Mouse (Mus musculus) G1E (cell line): Measurements from ENCODE around the gene Cstad. TPM values are rescaled to one million over a fixed set of nuclear protein-coding genes. Genes with fewer than 3 reads are reported as not detected.

Source experiments
- ATAC-seq: 2 replicates; pipeline ENCODE4 v1.8.0; 2016; ENCODE audit warnings: mild to moderate bottlenecking; ENCODE audit not compliant: insufficient number of reproducible peaks, poor library complexity, low FRiP score, severe bottlenecking; ENCODE audit errors: extremely low read depth
- DNase-seq: peaks from one replicate; pipeline ENCODE4 v3.0.0; 2012; ENCODE audit warnings: low spot score
- H3K27me3 ChIP-seq: 2 replicates; pipeline ENCODE4 v1.6.1; 2012; ENCODE audit warnings: mild to moderate bottlenecking, low read length, inconsistent platforms; ENCODE audit not compliant: insufficient read depth
- H3K36me3 ChIP-seq: replicated peaks from 2 replicates; pipeline ENCODE3; 2012; ENCODE audit warnings: mild to moderate bottlenecking, inconsistent platforms
- H3K4me1 ChIP-seq: 2 replicates; pipeline ENCODE4 v1.6.1; 2012; ENCODE audit warnings: low read depth, low read length, inconsistent platforms, mixed read lengths; ENCODE audit not compliant: insufficient read depth
- H3K4me3 ChIP-seq: 2 replicates; pipeline ENCODE4 v1.5.1; 2012; ENCODE audit warnings: low read depth, mild to moderate bottlenecking, inconsistent platforms, low read length, moderate library complexity, mixed read lengths
- H3K9me3 ChIP-seq: replicated peaks from 2 replicates; pipeline ENCODE4 v1.6.1; 2012; ENCODE audit warnings: inconsistent platforms
- CTCF ChIP-seq: IDR thresholded peaks from 2 replicates; pipeline ENCODE4 v1.5.1; 2012; ENCODE audit warnings: low read depth, low read length, inconsistent platforms, mixed read lengths
- GATA1 ChIP-seq: IDR thresholded peaks from 2 replicates; pipeline ENCODE4 v1.6.1; 2012; ENCODE audit warnings: borderline replicate concordance, low read length, inconsistent platforms, mixed read lengths
- GATA2 ChIP-seq: IDR thresholded peaks from 2 replicates; pipeline ENCODE4 v1.6.1; 2012; ENCODE audit warnings: low read depth, low read length, inconsistent platforms, borderline replicate concordance
- POLR2AphosphoS5 ChIP-seq: IDR thresholded peaks from 2 replicates; pipeline ENCODE4 v1.6.1; 2012; ENCODE audit warnings: low read depth, low read length, inconsistent platforms; ENCODE audit not compliant: insufficient replicate concordance
- TAL1 ChIP-seq: conservative IDR thresholded peaks from 2 replicates; pipeline ENCODE4 v1.6.1; 2012; ENCODE audit warnings: low read depth, low read length, inconsistent platforms, mixed read lengths
- polyA plus RNA-seq: library from polyadenylated mRNA; stranded (reverse); fragments of >175 nt; gene quantifications from 2 replicates; pipeline ENCODE4 v1.2.3, GENCODE M21; 2012
- total RNA-seq, 2 experiments: library from RNA; stranded (forward) in 1 of 2; stranded (reverse) in 1 of 2; fragments of 200-1000 nt in 1 of 2; fragments of >200 nt in 1 of 2; fragmentation: Nextera tagmentation in 1 of 2; gene quantifications; 2 replicates each; pipeline ENCODE4 v1.2.3; 2014 to 2017

Gene Cstad
- total and polyA plus RNA-seq, 3 experiments: 1.6 TPM; not detected in 2

- Histone ChIP-seq H3K9me3 (no peaks in the 10 kb centered on the region), H3K4me3 (no peak overlapping the region), H3K4me1 (peaks cover 8% of the 10 kb centered on the region), H3K27me3 (peaks cover 51% of the 10 kb centered on the region), H3K36me3 (no peaks in the 10 kb centered on the region)
- ATAC-seq (no peak), DNase-seq (no peak)
- TF ChIP-seq CTCF: no peak
- TF ChIP-seq GATA2: no peak
- TF ChIP-seq GATA1: no peak
- TF ChIP-seq TAL1: no peak
These were observed 58.2 kb downstream of the Cstad start for GRCm38 (mm10) chr2:30653046-30653445.

GRCm38 (mm10) chr2:30654158-30654557, 59.3 kb downstream of the Cstad start:
- DNase-seq (no peak), ATAC-seq (no peak)
- H3K27me3 ChIP-seq: peaks cover 50% of the 10 kb centered on the region
- peaks cover 17% of the 10 kb centered on the region for H3K4me1 ChIP-seq
- no peak overlapping the region for H3K4me3 ChIP-seq
- H3K36me3 ChIP-seq: no peaks in the 10 kb centered on the region
- TF ChIP-seq POLR2AphosphoS5 (no peak), GATA1 (no peak), CTCF (no peak), TAL1 (no peak), GATA2 (no peak)
- H3K9me3 ChIP-seq: no peaks in the 10 kb centered on the region

GRCm38 (mm10) chr2:30654582-30654981, 59.7 kb downstream of the Cstad start:
- no peak for TF ChIP-seq GATA1
- Histone ChIP-seq H3K4me3 (no peak overlapping the region), H3K4me1 (peaks cover 21% of the 10 kb centered on the region), H3K27me3 (peaks cover 50% of the 10 kb centered on the region), H3K9me3 (no peaks in the 10 kb centered on the region), H3K36me3 (no peaks in the 10 kb centered on the region)
- no peak for ATAC-seq
- DNase-seq: no peak

- Histone ChIP-seq H3K27me3 (peaks cover 50% of the 10 kb centered on the region), H3K4me1 (peaks cover 31% of the 10 kb centered on the region), H3K9me3 (no peaks in the 10 kb centered on the region), H3K4me3 (no peak overlapping the region; the same call in 1 of the 2 replicates), H3K36me3 (no peaks in the 10 kb centered on the region)
- ATAC-seq (no peak), DNase-seq (no peak)
- TF ChIP-seq GATA1 (no peak), POLR2AphosphoS5 (no peak), GATA2 (no peak), TAL1 (no peak), CTCF (no peak)
These were observed 60.9 kb downstream of the Cstad start for GRCm38 (mm10) chr2:30655746-30656145.

GRCm38 (mm10) chr2:30656711-30657555, 62.1 kb downstream of the Cstad start:
- Histone ChIP-seq H3K9me3 (no peaks in the 10 kb centered on the region), H3K4me3 (no peak overlapping the region), H3K36me3 (no peaks in the 10 kb centered on the region), H3K27me3 (peaks cover 51% of the 10 kb centered on the region), H3K4me1 (peaks cover 31% of the 10 kb centered on the region)
- DNase-seq (no peak), ATAC-seq (no peak)
- TF ChIP-seq CTCF (no peak), TAL1 (no peak), POLR2AphosphoS5 (no peak), GATA2 (no peak), GATA1 (no peak)

GRCm38 (mm10) chr2:30657674-30658479, 63.0 kb downstream of the Cstad start:
- ATAC-seq (0 out of 2 replicates have a peak, but pooled peaks have one; percentile 6), DNase-seq (peak; percentile 30)
- H3K4me3 ChIP-seq: peak overlapping the region; percentile 71
- H3K27me3 ChIP-seq: peaks cover 55% of the 10 kb centered on the region
- no peaks in the 10 kb centered on the region for H3K9me3 ChIP-seq
- TF ChIP-seq TAL1: no peak
- no peak for TF ChIP-seq GATA1
- no peak for TF ChIP-seq POLR2AphosphoS5
- no peak for TF ChIP-seq CTCF
- TF ChIP-seq GATA2: no peak
- peaks cover 31% of the 10 kb centered on the region for H3K4me1 ChIP-seq
- no peaks in the 10 kb centered on the region for H3K36me3 ChIP-seq
